Mouse (Mus musculus): ENCODE data around the gene Smim12. TPM values are rescaled to one million over a fixed set of nuclear protein-coding genes. Genes with fewer than 3 reads are reported as not detected.

Gene Smim12
- total and polyA plus RNA-seq, 3 experiments: 48.3 to 60.1 TPM; not detected in 1

- H3K9ac ChIP-seq (ENCODE audit: control insufficient read depth, low read depth, low read length, poor library complexity, severe bottlenecking): no peak overlapping the region
- no peaks in the 10 kb centered on the region for H3K4me1 ChIP-seq (ENCODE audit: control insufficient read depth in 1 of 2, insufficient read depth in 2 of 2, low read length in 2 of 2)
- no peaks in the 10 kb centered on the region for H3K9me3 ChIP-seq (replicated peaks; ENCODE audit: insufficient read depth, low read length)
- no peaks in the 10 kb centered on the region for H3K79me2 ChIP-seq (ENCODE audit: control insufficient read depth, insufficient read depth, low read length, poor library complexity)
- H3K27me3 ChIP-seq (ENCODE audit: control insufficient read depth in 1 of 2, insufficient read depth in 2 of 2, low read length in 2 of 2): no peaks in the 10 kb centered on the region
- no peak overlapping the region for H3K4me3 ChIP-seq (ENCODE audit: control insufficient read depth in 1 of 2, insufficient read depth in 1 of 2, low read depth in 2 of 2, low read length in 2 of 2)
- no peaks in the 10 kb centered on the region for H3K36me3 ChIP-seq (ENCODE audit: control insufficient read depth in 1 of 2, insufficient read depth in 2 of 2, low read length in 2 of 2)
- TF ChIP-seq GATA1 (IDR thresholded peaks at IDR 0.05; ENCODE audit: low read depth, low read length): no peak
- no peak for TF ChIP-seq UBTF (IDR thresholded peaks at IDR 0.05; ENCODE audit: borderline replicate concordance, insufficient read depth, low read depth, low read length)
- no peak for TF ChIP-seq SIN3A (IDR thresholded peaks at IDR 0.05; ENCODE audit: low read length)
- no peak for TF ChIP-seq ETS1 (IDR thresholded peaks at IDR 0.05; ENCODE audit: low read depth, low read length)
- no peak for TF ChIP-seq JUND (IDR thresholded peaks at IDR 0.05; ENCODE audit: low read depth, low read length)
- no peak for TF ChIP-seq HCFC1 (IDR thresholded peaks at IDR 0.05; ENCODE audit: low read depth, low read length)
- no peak for TF ChIP-seq TCF12 (IDR thresholded peaks at IDR 0.05; ENCODE audit: low read depth, low read length)
- TF ChIP-seq NELFE (IDR thresholded peaks at IDR 0.05; ENCODE audit: low read depth, low read length): no peak
- TF ChIP-seq CHD1 (IDR thresholded peaks at IDR 0.05; ENCODE audit: low read depth, low read length): no peak
- TF ChIP-seq MAX (IDR thresholded peaks at IDR 0.05; ENCODE audit: low read length): no peak
- TF ChIP-seq POLR2A (IDR thresholded peaks at IDR 0.05; ENCODE audit: control insufficient read depth in 1 of 2, insufficient read depth in 1 of 2, low read depth in 1 of 2, low read length in 2 of 2, poor library complexity in 1 of 2): no peak
- no peak for TF ChIP-seq TAL1 (IDR thresholded peaks at IDR 0.05; ENCODE audit: low read length)
- no peak for TF ChIP-seq CHD2 (IDR thresholded peaks at IDR 0.05; ENCODE audit: low read length)
- TF ChIP-seq MYC (IDR thresholded peaks at IDR 0.05; ENCODE audit: low read depth, low read length): no peak
- no peak for TF ChIP-seq E2F4 (IDR thresholded peaks at IDR 0.05; ENCODE audit: borderline replicate concordance, low read depth, low read length)
- TF ChIP-seq ELF1 (IDR thresholded peaks at IDR 0.05; ENCODE audit: low read depth, low read length): no peak
- no peak for TF ChIP-seq MAZ (IDR thresholded peaks at IDR 0.05; ENCODE audit: low read depth, low read length)
- no peak overlapping the region for H3K27ac ChIP-seq (ENCODE audit: control insufficient read depth, low read depth, low read length)
- DNase-seq (ENCODE audit: low read depth, low spot score): no peak
Measured at GRCm38 (mm10) chr4:127258186-127258897, 14.8 kb downstream of the Smim12 start.

- no peaks in the 10 kb centered on the region for H3K9me3 ChIP-seq (replicated peaks; ENCODE audit: insufficient read depth, low read length)
- H3K9ac ChIP-seq (ENCODE audit: control insufficient read depth, low read depth, low read length, poor library complexity, severe bottlenecking): no peak overlapping the region
- H3K4me3 ChIP-seq (ENCODE audit: control insufficient read depth in 1 of 2, insufficient read depth in 1 of 2, low read depth in 2 of 2, low read length in 2 of 2): no peak overlapping the region
- TF ChIP-seq BHLHE40 (IDR thresholded peaks at IDR 0.05; ENCODE audit: borderline replicate concordance, low read depth, low read length): no peak
- TF ChIP-seq UBTF (IDR thresholded peaks at IDR 0.05; ENCODE audit: borderline replicate concordance, insufficient read depth, low read depth, low read length): no peak
- no peak for TF ChIP-seq ZNF384 (IDR thresholded peaks at IDR 0.05; ENCODE audit: low read depth, low read length)
- no peak for TF ChIP-seq POLR2AphosphoS5 (IDR thresholded peaks at IDR 0.05; ENCODE audit: borderline replicate concordance, low read depth, low read length)
- TF ChIP-seq HCFC1 (IDR thresholded peaks at IDR 0.05; ENCODE audit: low read depth, low read length): no peak
- no peak for TF ChIP-seq TCF12 (IDR thresholded peaks at IDR 0.05; ENCODE audit: low read depth, low read length)
- TF ChIP-seq CHD2 (IDR thresholded peaks at IDR 0.05; ENCODE audit: low read length): no peak
- no peak for TF ChIP-seq MXI1 (IDR thresholded peaks at IDR 0.05; ENCODE audit: low read depth, low read length)
- H3K27me3 ChIP-seq (ENCODE audit: control insufficient read depth in 1 of 2, insufficient read depth in 2 of 2, low read length in 2 of 2): no peaks in the 10 kb centered on the region
- no peak for DNase-seq (ENCODE audit: low read depth, low spot score)
- H3K79me2 ChIP-seq (ENCODE audit: control insufficient read depth, insufficient read depth, low read length, poor library complexity): no peaks in the 10 kb centered on the region
- no peak overlapping the region for H3K27ac ChIP-seq (ENCODE audit: control insufficient read depth, low read depth, low read length)
- no peaks in the 10 kb centered on the region for H3K36me3 ChIP-seq (ENCODE audit: control insufficient read depth in 1 of 2, insufficient read depth in 2 of 2, low read length in 2 of 2)
- H3K4me1 ChIP-seq (ENCODE audit: control insufficient read depth in 1 of 2, insufficient read depth in 2 of 2, low read length in 2 of 2): no peaks in the 10 kb centered on the region
Measured at GRCm38 (mm10) chr4:127261601-127262000, 18.0 kb downstream of the Smim12 start.
